Mouse (Mus musculus): ENCODE measurements around the gene Mmp11.

Mmp11 gene

DNA sequence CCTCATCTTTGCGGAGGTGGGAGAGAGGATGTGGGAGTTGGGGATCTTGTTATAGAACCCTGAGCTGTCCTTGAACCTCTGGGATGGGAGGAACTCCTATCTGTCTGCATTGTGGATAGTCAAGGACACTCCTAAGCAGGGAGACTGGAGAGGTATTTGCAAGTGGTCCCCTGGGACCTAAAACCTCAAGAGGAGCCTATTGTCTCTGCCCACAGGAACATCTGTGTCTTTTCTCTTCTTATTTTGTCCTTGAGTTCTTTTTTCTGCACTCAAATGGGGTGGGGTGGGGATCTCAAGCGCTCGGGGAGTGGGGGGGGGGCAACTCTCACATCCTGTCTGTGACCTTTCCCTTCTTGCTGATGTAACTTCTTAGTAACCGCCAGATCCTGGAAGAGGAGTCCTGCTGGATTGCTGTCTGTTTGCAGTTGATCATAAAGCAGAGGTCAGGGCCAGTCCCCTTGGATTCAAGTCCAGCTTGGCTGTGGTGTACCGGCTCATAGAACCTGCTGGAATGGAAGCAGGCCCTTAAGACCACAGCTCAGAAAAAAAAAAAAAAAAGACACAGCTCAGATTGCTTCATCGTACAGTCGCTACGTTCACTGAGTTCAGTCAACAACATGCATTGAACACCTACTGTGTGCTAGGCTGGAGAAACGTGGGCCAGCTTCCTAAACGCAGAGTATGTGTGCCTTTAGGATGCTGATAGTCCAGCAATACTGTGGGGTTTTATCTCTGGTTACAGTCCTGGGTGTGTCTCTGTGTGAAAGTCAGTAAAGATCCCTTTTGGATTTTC is 1.8 kb upstream of the Mmp11 start:
- DNase-seq (ENCODE audit: low read depth, low spot score) = no peak

DNA sequence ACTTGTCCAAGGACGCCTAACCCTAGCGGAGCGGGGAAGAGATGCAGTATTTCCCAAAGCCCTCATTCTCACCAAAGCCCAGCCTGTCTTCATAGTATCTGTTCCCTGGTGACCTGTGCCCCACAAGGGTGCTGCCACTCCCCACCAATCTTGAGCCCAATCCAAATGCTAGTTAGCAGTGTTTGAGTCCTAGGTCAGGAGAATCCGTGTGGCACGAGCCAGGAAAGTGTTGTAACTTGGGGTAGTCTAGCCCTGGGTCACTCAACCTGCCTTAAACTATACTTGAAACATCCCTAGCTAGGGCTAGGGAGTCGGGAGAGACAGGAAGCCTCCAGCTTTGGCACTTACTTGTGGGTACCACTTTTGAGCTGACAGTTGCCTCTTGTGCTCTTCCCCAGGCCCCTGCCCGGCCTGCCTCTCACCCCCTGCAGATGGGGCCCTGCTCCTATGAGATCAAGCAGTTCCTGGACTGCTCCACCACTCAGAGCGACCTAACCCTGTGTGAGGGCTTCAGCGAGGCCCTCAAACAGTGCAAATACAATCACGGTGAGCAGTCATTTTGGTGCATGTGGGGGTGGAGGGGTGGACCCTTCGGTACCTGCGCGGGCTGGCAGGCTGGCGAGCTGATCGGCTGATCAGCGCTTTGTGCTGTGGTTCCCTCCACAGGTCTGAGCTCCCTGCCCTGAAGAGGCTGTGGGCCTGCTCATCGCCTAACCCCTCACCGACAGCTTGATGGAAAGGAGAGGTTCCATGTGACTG is 792 bp upstream of the Mmp11 start:
- DNase-seq (ENCODE audit: low read depth, low spot score) = no peak

DNA sequence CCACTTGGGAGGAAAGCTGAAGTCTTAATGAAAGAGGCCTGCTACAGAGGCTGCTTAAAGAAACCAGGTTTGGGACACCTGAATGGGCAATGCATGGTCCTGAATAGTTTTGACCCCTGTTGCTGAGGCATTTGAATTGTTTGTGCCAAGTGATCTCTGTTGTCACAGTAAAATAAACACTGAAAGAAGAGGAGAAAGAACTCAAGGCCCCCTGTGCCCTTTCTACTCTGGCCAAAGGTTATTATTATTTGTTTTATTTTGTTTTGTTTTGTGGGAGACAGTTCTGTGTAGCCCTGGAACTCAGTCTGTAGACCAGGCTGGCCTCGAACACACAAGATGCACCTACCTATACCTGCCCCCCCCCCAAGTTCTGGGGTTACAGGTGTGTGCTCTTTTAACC is 1.3 kb downstream of the Mmp11 start:
- DNase-seq (ENCODE audit: low read depth, low spot score) = no peak

DNA sequence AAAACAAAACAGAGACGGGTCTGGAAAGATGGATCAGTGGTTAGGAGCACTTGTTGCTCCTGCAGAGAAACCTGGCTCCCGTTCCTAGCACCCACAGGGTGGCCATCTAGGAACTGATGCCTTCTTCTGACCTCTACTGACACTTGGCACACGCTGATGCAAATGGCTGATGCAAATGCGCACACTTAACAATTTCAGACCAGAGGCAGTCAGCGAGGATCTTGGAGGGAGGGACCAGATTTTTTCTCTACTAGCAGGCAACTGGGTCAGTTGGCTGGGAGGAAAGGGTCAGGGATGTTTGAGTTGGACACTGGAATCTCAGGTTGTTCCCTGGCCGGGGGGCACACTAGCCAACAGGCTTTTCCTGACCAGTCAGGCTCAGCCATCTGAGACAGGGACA is 3.4 kb downstream of the Mmp11 start, which contains the start of gene Chchd10:
Gene Chchd10, plus strand, starts transcription at position 240 of the 400 bp plus-strand sequence.
- no peak for DNase-seq (ENCODE audit: low read depth, low spot score)

DNA sequence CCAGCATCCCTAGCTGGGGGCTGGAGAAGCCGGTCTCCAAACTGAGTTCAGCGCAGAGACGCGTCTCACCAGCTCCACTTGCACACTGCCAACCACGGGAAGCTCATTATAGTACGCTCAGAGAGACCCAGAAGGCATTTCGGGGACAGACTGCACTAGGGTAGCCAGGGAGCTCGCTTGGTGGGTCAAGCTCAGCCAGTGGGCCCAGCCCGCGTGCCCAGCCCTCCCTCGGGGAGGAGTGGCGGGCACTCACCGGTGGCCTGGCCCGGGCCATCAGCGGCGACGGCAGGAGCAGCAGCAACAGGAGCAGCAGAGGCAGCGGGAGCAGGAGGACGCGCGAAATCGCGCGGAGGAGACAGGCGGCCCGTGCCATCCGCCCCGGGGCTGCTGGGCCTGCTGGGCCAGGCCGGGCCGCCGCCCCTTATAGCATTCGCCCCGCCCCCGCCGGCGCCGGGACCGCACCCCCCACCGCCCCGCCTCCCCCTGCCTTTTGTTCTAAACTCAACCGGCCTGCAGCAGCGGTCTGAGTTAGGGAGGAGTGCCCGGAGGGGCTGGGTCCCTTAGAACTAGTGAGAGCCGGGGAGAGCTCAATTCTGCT is 4.1 kb downstream of the Mmp11 start:
- DNase-seq (ENCODE audit: low read depth, low spot score) = no peak

DNA sequence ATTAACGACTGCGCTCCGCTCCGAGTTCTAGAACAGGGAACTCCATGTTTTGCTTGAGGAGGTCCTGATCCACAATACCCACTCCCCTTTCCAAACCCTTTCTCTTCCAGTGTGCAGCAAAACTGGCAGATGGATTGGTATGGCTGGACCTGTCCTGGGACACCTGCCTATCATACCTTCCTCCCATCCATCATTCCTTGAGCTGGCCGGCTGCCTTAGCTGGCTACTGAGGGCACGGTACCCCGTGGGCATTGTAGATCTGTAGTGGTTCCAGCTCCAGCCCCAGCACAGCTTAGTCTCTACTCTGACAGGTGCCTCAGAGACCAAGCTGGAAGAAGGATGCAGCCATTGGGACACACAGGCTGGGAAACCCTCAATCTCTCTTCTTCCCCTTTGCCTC is 5.0 kb downstream of the Mmp11 start:
- no peak for DNase-seq (ENCODE audit: low read depth, low spot score)

DNA sequence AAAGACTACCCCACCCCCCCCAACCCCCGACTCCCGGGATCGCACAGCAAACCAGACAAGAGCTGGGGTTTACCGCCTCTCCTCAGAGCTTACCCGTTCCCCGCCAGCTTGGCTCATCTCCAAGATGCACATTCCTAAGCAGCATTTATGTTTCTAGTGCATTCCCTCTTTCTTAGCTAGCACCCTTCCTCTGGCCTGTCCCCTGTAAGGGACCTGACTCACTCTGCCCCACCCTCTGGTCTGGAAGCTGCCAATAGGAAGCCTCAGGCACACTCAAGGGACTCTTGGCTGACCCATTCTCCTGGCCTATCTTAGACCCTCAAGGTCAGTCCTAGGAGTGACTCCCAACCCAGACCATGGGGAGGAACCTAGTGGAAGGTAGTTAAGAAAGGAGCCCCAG is 6.0 kb downstream of the Mmp11 start:
- no peak for DNase-seq (ENCODE audit: low read depth, low spot score)

DNA sequence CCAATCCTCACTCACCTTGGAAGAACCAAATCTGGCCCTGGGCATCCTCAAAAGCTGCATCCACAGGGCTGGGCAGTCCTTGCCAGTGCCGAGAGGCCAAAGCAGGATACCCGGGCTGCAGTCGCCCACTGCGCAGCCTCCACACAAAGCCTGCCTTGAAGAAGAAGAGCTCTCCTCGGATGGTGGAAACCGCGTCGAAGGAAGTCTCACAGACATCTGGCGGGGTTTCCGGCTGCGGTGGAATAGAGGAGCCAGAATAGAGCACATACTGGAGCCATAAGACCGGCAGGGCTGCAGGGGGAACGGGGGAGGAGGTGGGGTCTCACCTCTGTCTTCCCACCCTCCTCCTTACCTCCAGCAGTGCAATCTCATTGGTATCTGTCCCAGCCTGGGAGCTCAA is 9.9 kb downstream of the Mmp11 start:
- no peak for DNase-seq (ENCODE audit: low read depth, low spot score)

DNA sequence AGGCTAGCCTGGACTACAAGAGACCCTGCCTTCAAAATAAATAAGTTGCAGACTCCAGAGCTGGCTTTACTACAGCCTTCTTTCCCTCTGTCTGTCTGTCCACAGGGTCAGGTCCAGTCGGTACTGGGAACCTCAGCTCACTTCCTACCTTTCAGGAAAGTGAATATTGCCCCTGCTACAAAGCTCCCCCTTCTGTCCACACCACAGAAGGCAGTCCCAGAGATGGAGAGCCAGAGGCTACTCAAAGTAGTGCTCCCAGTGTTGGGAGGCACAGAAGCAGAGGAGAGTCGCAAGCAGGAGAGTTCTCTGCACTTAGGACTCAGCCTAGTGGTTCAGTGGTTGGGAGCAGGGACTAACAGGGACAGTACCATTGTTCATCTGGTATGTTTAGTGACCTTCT is 12.0 kb downstream of the Mmp11 start:
- DNase-seq (ENCODE audit: low read depth, low spot score) = no peak

DNA sequence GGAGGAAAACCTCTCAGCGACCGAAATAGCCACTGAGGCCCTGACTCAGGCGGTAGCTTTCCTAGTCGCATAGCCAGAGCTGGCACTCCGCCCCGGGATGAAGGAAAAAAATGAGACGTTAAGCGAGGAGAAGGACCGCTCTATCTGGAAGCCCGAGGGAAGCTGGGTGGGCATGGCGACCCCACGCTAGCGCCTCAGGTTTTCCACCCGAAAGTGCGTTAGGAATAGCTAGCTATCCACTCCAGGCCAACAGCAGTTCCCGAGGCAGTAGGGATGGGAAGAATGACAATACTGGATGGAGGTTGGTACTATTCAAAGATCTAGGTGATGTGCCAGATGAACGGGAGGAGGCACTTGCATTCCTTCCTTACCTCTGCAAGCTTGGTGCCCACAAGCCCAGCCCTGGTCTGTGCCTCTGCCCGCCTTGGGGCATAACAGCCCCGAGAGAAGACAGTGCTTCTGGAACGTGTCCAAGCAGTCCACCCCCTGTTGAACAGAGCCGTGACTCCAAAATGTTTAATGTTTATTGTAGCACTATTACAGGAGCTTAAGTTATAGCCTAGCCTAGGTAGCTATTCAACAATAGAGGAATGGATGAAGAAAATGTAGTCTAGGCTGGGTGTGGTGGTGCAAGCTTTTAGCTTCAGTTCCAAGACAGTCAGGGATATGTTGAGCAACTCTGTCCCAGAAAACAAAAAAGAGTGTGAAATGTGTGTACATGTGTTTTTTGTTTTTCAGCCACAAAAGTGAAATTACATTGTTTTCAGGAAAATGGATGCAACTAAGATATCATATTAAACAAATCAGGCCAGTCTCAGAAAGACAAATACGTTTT is 14.4 kb downstream of the Mmp11 start:
- no peak for DNase-seq (ENCODE audit: low read depth, low spot score)

DNA sequence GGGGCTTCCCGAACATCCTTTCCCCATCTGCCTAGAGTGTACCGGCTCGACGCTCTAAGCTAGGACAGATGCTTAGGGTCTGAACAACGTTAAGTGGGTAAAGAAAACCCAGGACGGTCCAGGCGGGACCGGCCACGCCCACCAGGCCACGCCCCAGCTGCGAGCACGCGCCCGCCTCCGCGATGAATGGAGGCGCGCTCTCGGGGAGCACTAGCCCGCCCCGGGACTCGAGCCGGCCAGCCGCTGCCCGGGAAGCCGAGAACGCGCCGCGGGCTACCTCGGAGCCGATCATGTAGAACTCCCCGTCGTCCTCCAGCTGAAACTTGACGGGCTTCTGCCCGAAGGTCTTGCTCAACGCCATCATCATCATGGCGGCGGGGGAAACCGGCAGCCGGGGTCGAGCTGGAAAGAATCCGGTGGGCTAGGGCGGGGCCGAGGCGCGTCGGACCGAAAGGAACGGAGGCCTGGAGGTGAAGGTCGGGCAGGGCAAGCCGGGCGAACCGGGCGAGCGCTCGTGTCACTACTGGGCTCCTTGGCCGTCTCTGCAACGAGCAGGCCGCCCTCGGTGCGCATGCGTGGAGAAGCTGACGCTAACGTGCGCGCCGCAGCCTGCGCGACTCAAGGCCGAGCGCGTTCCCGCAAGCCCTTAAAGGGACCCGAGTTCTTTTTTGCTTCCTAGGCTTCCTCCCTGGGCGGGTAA is 15.1 kb downstream of the Mmp11 start, which contains the start of gene Smarcb1:
Gene Smarcb1, minus strand, starts transcription at position 592 of the 700 bp plus-strand sequence.
- peak; percentile 90 for DNase-seq (ENCODE audit: low read depth, low spot score)

DNA sequence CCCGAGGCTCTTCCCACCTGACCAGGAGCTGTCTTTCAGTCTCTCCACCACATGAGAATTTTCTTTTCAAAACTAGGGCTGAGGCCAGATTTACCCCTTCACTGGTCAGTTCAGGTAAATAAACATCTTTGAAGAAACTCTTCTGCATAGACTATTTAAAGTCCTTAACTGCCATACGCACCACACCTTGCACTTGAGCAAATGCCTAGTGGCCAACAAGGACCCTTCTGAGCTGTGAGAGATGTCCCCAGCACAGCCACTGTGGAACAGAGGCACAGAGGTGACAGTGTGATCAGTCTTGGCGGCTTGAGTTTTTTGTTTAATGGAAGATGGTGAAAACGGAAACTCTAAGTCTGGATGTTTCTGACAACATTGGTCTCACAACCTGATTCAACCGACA is 17.3 kb downstream of the Mmp11 start:
- DNase-seq (ENCODE audit: low read depth, low spot score) = no peak

DNA sequence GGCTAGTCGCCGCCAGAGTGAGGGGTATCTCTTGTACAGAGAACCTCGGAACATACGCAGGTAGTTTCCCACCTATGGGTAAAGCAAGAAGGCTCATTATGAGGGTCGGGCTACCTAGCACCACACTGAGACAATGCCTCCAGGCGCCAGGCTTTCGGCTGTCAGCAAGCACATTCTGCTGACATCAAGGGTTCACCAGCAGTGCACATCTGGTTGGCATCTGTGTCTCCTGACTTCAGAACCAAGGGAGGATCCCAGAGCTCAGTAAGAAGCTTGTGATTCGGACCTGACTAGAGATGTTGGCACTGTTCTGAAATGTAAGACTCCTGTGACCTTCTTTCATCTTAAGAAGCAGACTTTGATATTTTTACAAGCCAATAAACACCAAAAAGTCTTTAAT is 19.5 kb downstream of the Mmp11 start:
- DNase-seq (ENCODE audit: low read depth, low spot score) = no peak

DNA sequence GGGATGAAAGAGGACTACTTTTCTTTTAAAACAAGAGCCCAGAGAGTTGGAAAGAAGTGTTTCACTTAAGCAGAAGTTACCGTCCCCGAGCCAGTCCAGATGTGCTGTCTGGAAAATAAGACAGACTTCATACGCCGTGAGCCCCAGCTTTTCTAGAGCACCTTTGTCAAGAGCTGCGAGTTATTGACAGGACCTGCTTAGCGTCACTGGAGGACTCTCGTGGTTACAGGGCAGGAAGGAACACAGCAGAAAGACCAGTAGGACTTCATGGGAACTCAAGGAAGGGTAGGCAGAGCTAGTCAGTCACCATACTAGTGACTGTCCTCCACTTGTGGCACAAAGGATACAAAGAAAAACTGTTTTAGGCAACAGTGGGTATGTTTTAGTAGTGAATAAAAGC is 20.7 kb downstream of the Mmp11 start:
- no peak for DNase-seq (ENCODE audit: low read depth, low spot score)

DNA sequence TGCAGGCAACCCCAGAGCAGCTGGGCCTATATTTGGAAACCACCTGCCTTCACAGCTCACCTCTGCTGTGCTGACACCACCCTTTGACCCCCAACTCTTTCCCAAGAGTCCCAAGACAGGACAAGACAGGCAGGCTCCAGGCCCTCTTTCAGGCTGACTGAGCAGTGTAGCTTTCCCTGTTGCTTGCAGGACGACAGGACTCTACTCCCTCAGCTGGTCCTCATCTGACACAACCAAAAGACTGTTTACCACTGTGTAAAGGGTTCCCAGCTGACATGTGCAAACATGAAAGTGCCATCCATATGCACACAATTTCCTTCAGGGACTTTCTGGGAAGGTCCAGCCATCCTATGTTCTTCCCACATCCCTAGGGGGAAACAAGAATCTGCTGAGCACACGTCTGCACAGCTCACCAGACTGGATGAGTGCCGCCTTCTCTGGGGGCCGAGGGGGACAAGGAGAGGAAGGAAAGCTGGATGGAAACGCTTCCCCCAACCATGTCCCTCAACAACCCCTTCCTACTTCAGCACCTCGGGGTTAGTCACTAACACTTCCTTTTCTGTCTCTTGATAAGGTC is 23.2 kb downstream of the Mmp11 start:
- no peak for DNase-seq (ENCODE audit: low read depth, low spot score)

DNA sequence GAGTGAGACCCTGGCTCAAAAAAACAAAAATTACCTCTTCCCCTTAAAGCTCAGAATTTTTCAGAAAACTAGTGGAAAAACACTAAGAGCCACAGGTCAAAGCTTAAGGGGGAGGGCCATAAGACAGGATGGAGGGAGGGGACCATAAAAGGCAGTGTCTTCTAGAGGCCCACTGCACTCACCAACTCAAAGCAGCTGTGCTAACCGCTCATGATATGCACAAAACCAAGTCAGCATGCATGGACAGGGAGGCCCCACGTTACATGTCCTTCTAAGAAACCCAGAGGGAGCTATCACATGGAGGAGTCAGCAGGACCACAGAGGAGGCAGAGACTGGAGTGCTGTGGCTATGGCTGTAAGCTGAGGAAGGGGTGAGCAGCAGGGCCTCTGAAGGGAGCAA is 25.6 kb downstream of the Mmp11 start:
- no peak for DNase-seq (ENCODE audit: low read depth, low spot score)

DNA sequence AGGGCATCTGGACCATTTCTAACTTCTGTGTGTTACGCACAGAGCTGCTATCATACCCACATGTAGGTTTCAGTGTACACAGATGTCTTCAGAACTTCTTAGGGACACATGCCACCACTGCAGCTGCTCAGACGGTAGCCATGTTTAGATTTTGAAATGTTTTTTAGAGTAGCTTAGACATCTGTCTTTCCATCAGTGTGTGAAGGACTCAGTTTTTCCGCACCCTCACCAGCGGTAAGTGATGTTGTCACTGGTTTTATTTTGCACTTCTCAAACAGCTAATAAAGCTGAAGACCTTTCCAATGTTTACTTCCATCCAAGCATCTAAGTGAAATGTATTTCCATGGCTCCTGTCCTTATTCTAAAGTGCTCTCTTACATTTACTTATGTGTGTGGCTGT is 29.4 kb downstream of the Mmp11 start:
- DNase-seq (ENCODE audit: low read depth, low spot score) = no peak

DNA sequence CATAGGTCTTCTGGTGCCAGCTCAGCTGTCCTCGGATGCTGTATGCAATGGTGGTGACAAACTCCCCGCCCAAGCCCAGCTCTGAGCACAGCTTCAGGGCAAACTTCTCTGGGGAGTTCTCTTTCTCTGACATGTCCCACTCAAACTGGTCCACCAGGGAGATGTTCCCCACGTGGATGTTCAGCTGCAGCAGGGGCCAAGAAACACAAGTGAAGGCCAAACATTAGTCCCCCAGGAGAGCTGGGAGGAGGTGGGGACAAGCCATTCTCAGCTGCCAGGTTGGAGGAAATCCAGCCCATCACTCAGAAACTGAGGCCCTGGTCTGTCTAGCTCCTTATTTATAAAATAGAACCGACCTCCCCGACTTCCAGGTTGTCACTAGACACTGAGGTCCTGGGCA is 31.9 kb downstream of the Mmp11 start:
- no peak for DNase-seq (ENCODE audit: low read depth, low spot score)

DNA sequence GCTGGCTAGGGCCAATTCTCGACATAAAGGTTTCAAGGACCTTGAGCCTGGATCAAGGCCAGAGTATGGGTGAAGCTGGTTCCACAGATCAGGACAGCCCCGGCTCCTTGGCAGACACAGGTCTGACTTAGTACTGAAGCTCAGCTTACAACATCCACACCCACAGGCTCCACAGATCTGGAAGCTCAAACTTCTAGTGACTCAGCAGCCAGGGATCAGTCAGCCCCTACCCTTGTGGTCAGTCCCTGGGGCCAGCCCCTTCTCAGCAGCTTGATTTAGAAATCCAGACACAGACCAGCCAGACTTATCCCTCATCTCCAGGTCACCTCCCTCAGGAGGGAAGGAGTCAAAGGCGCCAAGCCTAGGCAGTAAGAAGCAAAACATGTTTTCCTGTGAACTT is 37.5 kb downstream of the Mmp11 start:
- DNase-seq (ENCODE audit: low read depth, low spot score) = no peak

DNA sequence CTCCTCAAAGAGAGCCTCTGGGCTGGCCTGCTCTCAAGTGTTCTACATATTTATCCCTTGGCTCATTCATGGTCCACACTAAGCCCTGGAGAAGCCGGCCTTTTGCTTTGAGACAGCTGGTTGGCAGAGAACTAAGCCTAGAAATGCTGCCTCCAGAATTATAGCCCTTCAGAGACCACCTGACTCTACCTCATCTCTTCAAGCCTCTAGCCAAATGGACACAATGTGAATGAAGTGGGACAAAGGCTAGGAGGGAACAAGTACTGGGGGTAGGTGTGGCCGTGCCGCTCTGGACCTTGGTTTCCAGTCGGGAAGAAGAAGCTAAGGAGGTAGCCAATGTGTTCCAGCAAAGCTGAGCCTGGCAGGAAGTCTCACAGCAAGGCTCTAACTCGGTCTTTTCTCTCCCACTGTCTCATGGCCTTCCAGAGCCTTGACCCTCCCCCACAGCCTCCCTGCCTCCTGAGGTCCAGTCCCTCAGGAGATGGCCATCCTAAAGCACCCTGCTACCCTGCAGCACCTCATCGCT is 38.2 kb downstream of the Mmp11 start:
- no peak for DNase-seq (ENCODE audit: low read depth, low spot score)

DNA sequence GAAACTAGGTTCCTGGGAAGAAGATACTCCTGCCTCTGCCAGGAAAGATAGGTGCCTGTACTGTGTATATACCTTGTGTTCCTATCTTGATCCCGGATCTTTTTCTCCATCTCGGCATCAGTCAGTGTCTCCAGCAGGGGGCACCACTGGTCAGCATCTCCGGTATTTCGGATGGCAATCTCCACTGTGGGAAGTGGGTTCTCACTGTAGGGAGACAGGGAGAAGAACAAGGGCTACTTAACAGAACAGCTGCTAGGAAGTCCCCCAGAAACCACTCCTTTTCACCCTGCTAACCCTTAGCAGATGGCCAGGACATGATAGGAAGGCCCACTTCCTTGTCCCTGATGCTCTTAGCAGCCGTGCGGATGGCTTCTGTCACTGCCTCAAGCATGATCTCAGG is 38.9 kb downstream of the Mmp11 start:
- DNase-seq (ENCODE audit: low read depth, low spot score) = peak; percentile 61
